Mouse (Mus musculus): ENCODE measurements at regions not wholly inside any gene's neighbourhood (a gene's known extent, or its start where the extent isn't known, plus 50 kb on each side); places are given as distances from the start of the nearest gene placed in this dataset.

DNA sequence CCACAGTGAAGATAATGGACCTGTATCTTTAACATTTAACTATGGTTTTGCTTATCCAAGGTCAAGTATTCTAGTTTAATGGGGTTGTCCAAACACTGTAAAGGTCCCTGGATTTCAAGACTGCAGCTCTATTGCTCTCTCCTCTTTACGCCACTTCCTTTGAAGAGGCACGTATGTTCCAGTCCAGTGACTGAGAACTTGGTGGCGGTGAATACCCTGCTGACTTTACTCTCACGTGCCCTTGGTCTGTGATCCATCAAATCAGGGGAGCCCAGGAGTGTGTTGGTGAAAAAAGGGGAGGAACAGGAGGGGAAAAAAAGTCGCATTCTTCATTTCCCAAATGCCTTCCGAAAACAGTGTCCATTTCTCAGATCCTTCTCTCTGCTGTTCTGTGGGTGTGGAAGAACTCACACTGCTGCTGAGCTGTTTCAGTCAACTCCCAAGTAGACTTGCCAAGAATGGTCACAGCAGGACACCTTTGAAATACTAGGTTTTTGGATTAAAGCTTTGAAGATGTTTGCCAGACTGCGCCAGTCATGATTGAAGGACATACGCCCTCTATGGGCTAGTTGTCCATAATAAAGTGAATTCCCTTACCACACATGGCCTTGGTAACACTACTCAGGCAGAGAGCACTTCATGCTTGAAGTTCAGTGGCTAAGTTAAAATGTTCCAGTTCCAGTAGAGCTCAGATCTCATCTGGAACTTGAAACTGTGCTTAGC is 136.1 kb upstream of the Cdkn2b start:
- no peak for TF ChIP-seq POLR2A (IDR thresholded peaks at IDR 0.05; ENCODE audit: control insufficient read depth, low read depth, low read length)
- no peak for TF ChIP-seq CTCF (IDR thresholded peaks at IDR 0.05; ENCODE audit: control insufficient read depth, insufficient read depth, insufficient replicate concordance, low read depth, low read length)
- Histone ChIP-seq H3K36me3 (ENCODE audit: control insufficient read depth, insufficient read depth, low read length) (no peaks in the 10 kb centered on the region), H3K4me1 (ENCODE audit: control insufficient read depth, insufficient read depth, low read length) (no peaks in the 10 kb centered on the region), H3K27ac (ENCODE audit: control insufficient read depth, insufficient read depth, low read depth, low read length) (no peak overlapping the region), H3K27me3 (ENCODE audit: control insufficient read depth, insufficient read depth, low read length) (no peaks in the 10 kb centered on the region), H3K4me3 (ENCODE audit: control insufficient read depth, low read depth, low read length) (no peak overlapping the region)

DNA sequence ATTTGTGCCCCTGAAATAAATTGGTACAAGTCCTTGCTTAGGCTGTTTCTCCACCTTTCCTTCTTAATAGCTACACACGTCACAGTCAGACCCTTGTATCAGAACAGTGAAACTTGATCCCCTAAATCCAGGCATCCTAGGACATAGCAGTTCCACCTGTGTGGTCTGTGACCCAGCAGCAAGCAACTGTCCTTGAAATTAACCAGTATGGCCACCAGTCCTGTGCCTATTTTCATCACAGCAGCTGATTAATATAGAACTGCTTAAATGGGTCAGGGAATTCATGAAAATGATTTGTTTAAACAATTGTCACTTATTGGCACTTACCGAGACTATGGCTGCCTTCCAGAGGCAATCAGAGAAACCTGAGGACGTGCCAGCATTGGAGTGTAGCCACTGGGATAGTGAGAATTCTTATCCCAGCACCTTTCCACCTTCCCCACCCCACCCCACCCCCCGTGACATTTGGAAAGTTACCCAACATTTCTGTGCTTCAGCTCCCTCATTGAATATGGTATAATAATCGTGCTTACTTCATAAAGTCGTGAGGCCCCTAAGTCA is 135.4 kb upstream of the Cdkn2b start:
- H3K27ac ChIP-seq (ENCODE audit: control insufficient read depth, insufficient read depth, low read depth, low read length) = no peak overlapping the region

DNA sequence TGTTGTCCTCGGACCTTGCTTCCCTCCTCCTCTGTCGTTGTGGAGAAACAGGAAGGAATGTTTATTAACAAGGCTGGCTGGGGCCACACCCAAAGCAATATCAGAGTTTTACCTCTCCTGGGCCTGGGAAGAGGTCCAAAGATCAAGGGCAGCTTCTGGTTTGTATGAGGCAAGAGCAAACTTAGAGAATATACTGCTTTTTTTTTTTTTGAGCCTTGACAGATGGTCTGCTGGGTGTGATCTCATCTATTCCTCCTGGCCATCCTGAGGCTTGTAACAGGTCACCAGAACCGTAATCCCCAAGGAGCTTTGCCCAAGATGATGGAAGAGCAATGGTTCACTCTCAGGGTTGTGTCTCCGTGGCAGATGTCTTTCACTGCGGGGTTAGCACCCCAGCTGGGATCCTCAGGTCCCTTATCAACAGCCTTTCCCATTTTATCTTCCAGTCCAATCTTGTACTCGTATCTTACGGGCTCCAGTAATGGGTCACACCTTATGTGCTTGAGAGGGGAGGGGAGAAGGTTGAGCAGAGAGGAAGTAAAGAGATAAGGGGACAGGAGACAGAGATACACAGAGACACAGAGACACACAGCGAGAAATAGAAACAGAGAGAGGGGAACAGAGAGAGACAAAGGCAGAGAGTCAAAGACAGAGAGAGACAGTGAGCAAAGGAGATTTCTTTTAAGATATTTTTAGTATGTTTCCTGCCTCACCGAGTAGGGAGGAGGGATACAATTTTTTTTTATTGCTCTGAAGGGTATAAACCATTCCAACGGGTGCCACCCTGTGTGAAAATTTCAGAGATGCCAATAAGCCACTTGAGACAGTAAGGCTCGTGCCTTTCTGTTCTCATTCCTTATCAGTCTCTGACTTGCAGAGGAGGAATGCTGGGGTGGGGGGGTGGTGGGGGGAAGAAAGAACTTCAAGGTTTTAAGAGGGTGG is 134.6 kb upstream of the Cdkn2b start:
- no peak overlapping the region for H3K4me3 ChIP-seq (ENCODE audit: control insufficient read depth, low read depth, low read length)
- H3K27me3 ChIP-seq (ENCODE audit: control insufficient read depth, insufficient read depth, low read length) = no peaks in the 10 kb centered on the region
- no peaks in the 10 kb centered on the region for H3K36me3 ChIP-seq (ENCODE audit: control insufficient read depth, insufficient read depth, low read length)
- H3K27ac ChIP-seq (ENCODE audit: control insufficient read depth, insufficient read depth, low read depth, low read length) = no peak overlapping the region
- H3K4me1 ChIP-seq (ENCODE audit: control insufficient read depth, insufficient read depth, low read length) = no peaks in the 10 kb centered on the region
- no peak for TF ChIP-seq POLR2A (IDR thresholded peaks at IDR 0.05; ENCODE audit: control insufficient read depth, low read depth, low read length)
- TF ChIP-seq CTCF (IDR thresholded peaks at IDR 0.05; ENCODE audit: control insufficient read depth, insufficient read depth, insufficient replicate concordance, low read depth, low read length) = no peak

More for the DNA sequence above, 135.4 kb upstream of the Cdkn2b start:
- no peaks in the 10 kb centered on the region for H3K36me3 ChIP-seq (ENCODE audit: control insufficient read depth, insufficient read depth, low read length)
- no peaks in the 10 kb centered on the region for H3K27me3 ChIP-seq (ENCODE audit: control insufficient read depth, insufficient read depth, low read length)
- H3K4me1 ChIP-seq (ENCODE audit: control insufficient read depth, insufficient read depth, low read length) = no peaks in the 10 kb centered on the region
- TF ChIP-seq CTCF (IDR thresholded peaks at IDR 0.05; ENCODE audit: control insufficient read depth, insufficient read depth, insufficient replicate concordance, low read depth, low read length) (no peak), POLR2A (IDR thresholded peaks at IDR 0.05; ENCODE audit: control insufficient read depth, low read depth, low read length) (no peak)
- H3K4me3 ChIP-seq (ENCODE audit: control insufficient read depth, low read depth, low read length) = no peak overlapping the region

DNA sequence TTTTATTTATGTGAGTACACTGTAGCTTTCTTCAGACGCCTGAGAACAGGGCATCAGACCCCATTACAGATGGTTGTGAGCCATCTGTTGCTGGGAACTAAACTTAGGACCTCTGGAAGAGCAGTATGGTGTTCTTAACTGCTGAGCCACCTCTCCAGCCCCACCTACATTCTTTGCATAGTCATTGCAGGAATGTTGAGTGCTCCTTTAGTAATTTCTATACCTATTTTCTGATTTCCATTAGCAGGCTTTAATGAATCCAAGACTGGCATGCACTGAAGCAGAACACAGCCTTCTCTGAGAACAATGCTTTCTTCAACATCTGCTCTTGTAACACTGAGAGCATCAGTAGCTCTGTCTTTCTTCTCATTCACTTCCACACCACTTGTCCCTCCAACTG is 131.7 kb upstream of the Cdkn2b start:
- no peaks in the 10 kb centered on the region for H3K36me3 ChIP-seq (ENCODE audit: control insufficient read depth, insufficient read depth, low read length)
- no peaks in the 10 kb centered on the region for H3K4me1 ChIP-seq (ENCODE audit: control insufficient read depth, insufficient read depth, low read length)
- H3K4me3 ChIP-seq (ENCODE audit: control insufficient read depth, low read depth, low read length) = no peak overlapping the region
- H3K27me3 ChIP-seq (ENCODE audit: control insufficient read depth, insufficient read depth, low read length) = no peaks in the 10 kb centered on the region
- TF ChIP-seq CTCF (IDR thresholded peaks at IDR 0.05; ENCODE audit: control insufficient read depth, insufficient read depth, insufficient replicate concordance, low read depth, low read length) = no peak
- no peak for TF ChIP-seq POLR2A (IDR thresholded peaks at IDR 0.05; ENCODE audit: control insufficient read depth, low read depth, low read length)
- no peak overlapping the region for H3K27ac ChIP-seq (ENCODE audit: control insufficient read depth, insufficient read depth, low read depth, low read length)

DNA sequence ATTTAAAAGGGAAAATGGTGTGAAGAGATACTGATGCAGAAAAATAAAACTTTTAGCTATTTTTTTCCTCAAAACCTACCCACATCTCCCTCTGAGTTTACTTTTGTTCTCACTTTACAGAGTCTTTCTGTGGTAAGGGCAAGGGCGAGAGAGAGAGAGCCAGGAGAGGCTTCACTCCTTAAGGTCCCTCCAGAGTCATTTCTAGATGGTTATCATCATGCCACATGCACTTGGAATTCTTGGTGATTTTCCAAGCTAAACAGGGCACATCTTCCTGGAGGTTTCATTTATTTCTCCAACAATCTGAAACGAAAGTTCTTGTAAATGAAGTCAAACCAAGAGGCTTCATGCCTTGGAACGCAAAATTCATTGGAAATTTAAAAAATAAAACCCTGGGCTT is 130.0 kb upstream of the Cdkn2b start:
- H3K27ac ChIP-seq (ENCODE audit: control insufficient read depth, insufficient read depth, low read depth, low read length) = no peak overlapping the region
- no peak overlapping the region for H3K4me3 ChIP-seq (ENCODE audit: control insufficient read depth, low read depth, low read length)
- TF ChIP-seq CTCF (IDR thresholded peaks at IDR 0.05; ENCODE audit: control insufficient read depth, insufficient read depth, insufficient replicate concordance, low read depth, low read length) (no peak), POLR2A (IDR thresholded peaks at IDR 0.05; ENCODE audit: control insufficient read depth, low read depth, low read length) (no peak)
- H3K36me3 ChIP-seq (ENCODE audit: control insufficient read depth, insufficient read depth, low read length) = no peaks in the 10 kb centered on the region
- H3K4me1 ChIP-seq (ENCODE audit: control insufficient read depth, insufficient read depth, low read length) = no peaks in the 10 kb centered on the region
- no peaks in the 10 kb centered on the region for H3K27me3 ChIP-seq (ENCODE audit: control insufficient read depth, insufficient read depth, low read length)

DNA sequence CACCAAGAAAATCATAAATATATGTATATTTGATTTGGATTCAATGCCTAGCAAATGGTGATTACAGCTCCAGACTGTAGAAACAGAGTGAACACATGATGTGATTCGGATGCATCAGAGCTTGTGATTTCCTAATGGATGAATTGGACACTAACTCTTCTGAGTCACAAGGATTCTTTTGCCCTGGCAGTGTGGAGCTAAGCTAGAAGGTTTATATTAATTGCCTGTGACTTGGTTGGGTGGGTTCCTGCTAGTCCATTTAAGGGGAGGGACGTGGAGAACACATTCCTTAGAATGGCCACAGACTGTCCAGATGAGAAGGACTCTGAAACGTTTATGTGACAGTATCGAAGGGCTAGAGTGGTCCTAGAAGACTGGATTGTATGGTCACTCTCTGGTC is 129.5 kb upstream of the Cdkn2b start:
- Histone ChIP-seq H3K4me1 (ENCODE audit: control insufficient read depth, insufficient read depth, low read length) (no peaks in the 10 kb centered on the region), H3K4me3 (ENCODE audit: control insufficient read depth, low read depth, low read length) (no peak overlapping the region), H3K27ac (ENCODE audit: control insufficient read depth, insufficient read depth, low read depth, low read length) (no peak overlapping the region), H3K27me3 (ENCODE audit: control insufficient read depth, insufficient read depth, low read length) (no peaks in the 10 kb centered on the region), H3K36me3 (ENCODE audit: control insufficient read depth, insufficient read depth, low read length) (no peaks in the 10 kb centered on the region)
- no peak for TF ChIP-seq POLR2A (IDR thresholded peaks at IDR 0.05; ENCODE audit: control insufficient read depth, low read depth, low read length)
- no peak for TF ChIP-seq CTCF (IDR thresholded peaks at IDR 0.05; ENCODE audit: control insufficient read depth, insufficient read depth, insufficient replicate concordance, low read depth, low read length)

DNA sequence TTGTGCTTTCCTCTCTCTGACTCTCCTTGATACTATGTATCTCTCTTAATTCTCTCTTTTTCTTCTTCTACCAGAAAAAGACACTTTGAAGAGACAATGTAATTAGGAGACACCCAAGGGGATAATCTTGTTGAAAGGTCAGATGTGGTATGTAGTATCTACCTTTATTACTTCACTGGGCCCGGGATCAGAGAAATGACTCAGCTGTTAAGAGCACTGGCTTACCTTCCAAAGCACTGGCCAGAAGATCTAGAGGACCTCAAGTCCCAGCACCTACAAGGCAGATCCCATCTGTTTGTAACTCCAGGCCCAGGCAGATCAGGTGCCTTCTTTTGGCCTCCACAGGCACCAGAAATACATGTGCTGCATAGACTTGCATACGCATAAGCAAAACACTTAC is 127.8 kb upstream of the Cdkn2b start:
- no peaks in the 10 kb centered on the region for H3K4me1 ChIP-seq (ENCODE audit: control insufficient read depth, insufficient read depth, low read length)
- no peaks in the 10 kb centered on the region for H3K36me3 ChIP-seq (ENCODE audit: control insufficient read depth, insufficient read depth, low read length)
- no peak overlapping the region for H3K4me3 ChIP-seq (ENCODE audit: control insufficient read depth, low read depth, low read length)
- no peaks in the 10 kb centered on the region for H3K27me3 ChIP-seq (ENCODE audit: control insufficient read depth, insufficient read depth, low read length)
- TF ChIP-seq POLR2A (IDR thresholded peaks at IDR 0.05; ENCODE audit: control insufficient read depth, low read depth, low read length) (no peak), CTCF (IDR thresholded peaks at IDR 0.05; ENCODE audit: control insufficient read depth, insufficient read depth, insufficient replicate concordance, low read depth, low read length) (no peak)
- H3K27ac ChIP-seq (ENCODE audit: control insufficient read depth, insufficient read depth, low read depth, low read length) = no peak overlapping the region
